Mouse (Mus musculus): ENCODE measurements around the gene Serinc5.

- TF ChIP-seq CTCF (IDR thresholded peaks at IDR 0.05; ENCODE audit: low read depth, low read length) = no peak
- no peak for TF ChIP-seq POLR2A (IDR thresholded peaks at IDR 0.05; ENCODE audit: insufficient read depth, low read length)
Measured at GRCm38 (mm10) chr13:92631450-92631849, 20.6 kb downstream of the Serinc5 start.
